Mouse (Mus musculus): ENCODE measurements around the gene Lrrc52.

The Lrrc52 gene

GRCm38 (mm10) chr1:167466765-167467426, at the start of gene Lrrc52:
Gene Lrrc52, minus strand, starts transcription at chr1:167466780.
- DNase-seq (ENCODE audit: low read depth, low spot score) = no peak

GRCm38 (mm10) chr1:167511621-167512020, 45.0 kb upstream of the Lrrc52 start:
- no peak for DNase-seq (ENCODE audit: low read depth, low spot score)

- no peak for DNase-seq (ENCODE audit: low read depth, low spot score)
Measured at GRCm38 (mm10) chr1:167506048-167506447, 39.5 kb upstream of the Lrrc52 start.

GRCm38 (mm10) chr1:167505427-167505826, 38.8 kb upstream of the Lrrc52 start:
- no peak for DNase-seq (ENCODE audit: low read depth, low spot score)

GRCm38 (mm10) chr1:167499097-167499850, 32.7 kb upstream of the Lrrc52 start:
- no peak for DNase-seq (ENCODE audit: low read depth, low spot score)

GRCm38 (mm10) chr1:167497991-167498390, 31.4 kb upstream of the Lrrc52 start:
- DNase-seq (ENCODE audit: low read depth, low spot score) = no peak

GRCm38 (mm10) chr1:167497560-167497959, 31.0 kb upstream of the Lrrc52 start:
- DNase-seq (ENCODE audit: low read depth, low spot score) = no peak

- DNase-seq (ENCODE audit: low read depth, low spot score) = no peak
Measured at GRCm38 (mm10) chr1:167491501-167491900, 24.9 kb upstream of the Lrrc52 start.

GRCm38 (mm10) chr1:167487933-167488332, 21.4 kb upstream of the Lrrc52 start:
- no peak for DNase-seq (ENCODE audit: low read depth, low spot score)

- no peak for DNase-seq (ENCODE audit: low read depth, low spot score)
Measured at GRCm38 (mm10) chr1:167486959-167487680, 20.5 kb upstream of the Lrrc52 start.

- DNase-seq (ENCODE audit: low read depth, low spot score) = no peak
Measured at GRCm38 (mm10) chr1:167482863-167483262, 16.3 kb upstream of the Lrrc52 start.

GRCm38 (mm10) chr1:167473585-167473984, 7.0 kb upstream of the Lrrc52 start:
- no peak for DNase-seq (ENCODE audit: low read depth, low spot score)

GRCm38 (mm10) chr1:167467916-167468315, 1.3 kb upstream of the Lrrc52 start:
- DNase-seq (ENCODE audit: low read depth, low spot score) = no peak

- no peak for DNase-seq (ENCODE audit: low read depth, low spot score)
Measured at GRCm38 (mm10) chr1:167457311-167457710, 9.3 kb downstream of the Lrrc52 start.

GRCm38 (mm10) chr1:167453048-167453447, 13.5 kb downstream of the Lrrc52 start:
- no peak for DNase-seq (ENCODE audit: low read depth, low spot score)

- DNase-seq (ENCODE audit: low read depth, low spot score) = no peak
Measured at GRCm38 (mm10) chr1:167452456-167452855, 14.1 kb downstream of the Lrrc52 start.

GRCm38 (mm10) chr1:167448598-167448997, 18.0 kb downstream of the Lrrc52 start:
- no peak for DNase-seq (ENCODE audit: low read depth, low spot score)

- no peak for DNase-seq (ENCODE audit: low read depth, low spot score)
Measured at GRCm38 (mm10) chr1:167448088-167448487, 18.5 kb downstream of the Lrrc52 start.

- no peak for DNase-seq (ENCODE audit: low read depth, low spot score)
Measured at GRCm38 (mm10) chr1:167446516-167446915, 20.1 kb downstream of the Lrrc52 start.

GRCm38 (mm10) chr1:167445167-167445566, 21.4 kb downstream of the Lrrc52 start:
- no peak for DNase-seq (ENCODE audit: low read depth, low spot score)

- DNase-seq (ENCODE audit: low read depth, low spot score) = no peak
Measured at GRCm38 (mm10) chr1:167438231-167438885, 28.2 kb downstream of the Lrrc52 start.

- DNase-seq (ENCODE audit: low read depth, low spot score) = no peak
Measured at GRCm38 (mm10) chr1:167437091-167437490, 29.5 kb downstream of the Lrrc52 start.
